Mouse (Mus musculus): Measurements from ENCODE around the gene Pip5k1b.

The Pip5k1b gene

DNA sequence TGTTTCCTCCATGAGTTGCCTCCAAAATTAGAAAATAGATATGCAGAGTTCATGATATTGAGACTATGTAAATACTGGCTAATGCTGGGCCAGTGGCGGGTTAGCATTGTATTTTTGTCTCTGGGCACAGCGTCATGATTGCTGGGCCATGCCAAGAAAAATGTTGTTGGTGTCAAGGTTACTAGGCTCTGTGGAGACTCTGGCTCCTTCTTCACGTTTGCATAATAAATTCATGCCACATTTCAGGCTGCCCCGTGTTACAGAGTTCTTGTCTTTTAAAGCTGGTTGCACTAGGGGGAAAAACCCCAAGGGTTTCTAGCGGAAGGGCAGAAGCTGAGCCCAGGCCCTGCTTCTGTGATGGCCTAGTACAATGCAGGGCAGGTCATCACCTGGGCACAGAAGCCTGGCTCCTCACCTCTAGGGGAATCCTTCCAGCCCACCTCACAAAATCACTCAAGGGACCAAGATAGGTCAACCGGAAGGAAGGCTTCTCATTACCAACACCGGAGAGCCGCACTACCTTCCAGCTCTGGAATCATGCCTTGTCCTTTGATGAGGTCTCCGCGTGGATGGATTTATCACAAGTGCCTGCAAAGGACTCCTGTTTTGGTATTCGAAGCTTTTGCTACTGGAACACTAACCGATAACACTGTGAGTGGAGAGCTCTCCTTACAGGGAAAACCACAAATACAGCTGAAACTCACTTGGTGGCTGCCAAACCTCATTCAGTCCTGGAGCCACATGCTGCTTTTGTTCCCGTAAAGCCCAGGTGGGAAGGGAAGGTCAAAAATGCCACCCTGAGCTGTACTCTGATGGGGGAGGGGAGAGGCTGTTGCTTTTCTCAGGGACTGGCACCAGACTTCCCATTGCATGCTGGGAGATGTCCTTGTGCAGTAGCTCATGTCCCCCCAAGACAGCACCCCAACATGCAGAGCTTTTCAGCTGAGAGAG is 248.1 kb downstream of the Pip5k1b start:
- CTCF ChIA-PET, result no interaction called here

DNA sequence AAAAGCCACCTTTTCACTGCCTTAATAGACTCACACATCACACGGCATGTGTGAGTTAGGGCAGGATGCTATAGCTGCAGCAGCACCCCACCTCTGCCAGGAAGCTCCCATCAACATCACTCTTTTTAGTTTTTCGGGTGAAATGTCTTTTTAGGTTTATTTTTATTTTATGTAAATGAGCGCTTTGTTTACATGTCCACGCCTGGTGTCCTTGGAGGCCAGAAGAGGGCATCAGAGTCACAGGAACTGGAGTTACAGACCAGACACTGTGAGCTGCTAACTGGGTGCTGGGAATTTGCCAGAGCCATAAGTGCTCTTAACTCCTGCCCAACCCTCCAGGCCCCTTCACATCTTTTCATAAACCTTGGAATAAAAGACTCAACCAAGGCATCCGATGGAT is 249.3 kb downstream of the Pip5k1b start:
- CTCF ChIA-PET, result interaction anchor here (0.5 kb wide), 1 partner anchor 90 kb away, joined by 3 read pairs; no protein-coding TSS in a partner anchor

DNA sequence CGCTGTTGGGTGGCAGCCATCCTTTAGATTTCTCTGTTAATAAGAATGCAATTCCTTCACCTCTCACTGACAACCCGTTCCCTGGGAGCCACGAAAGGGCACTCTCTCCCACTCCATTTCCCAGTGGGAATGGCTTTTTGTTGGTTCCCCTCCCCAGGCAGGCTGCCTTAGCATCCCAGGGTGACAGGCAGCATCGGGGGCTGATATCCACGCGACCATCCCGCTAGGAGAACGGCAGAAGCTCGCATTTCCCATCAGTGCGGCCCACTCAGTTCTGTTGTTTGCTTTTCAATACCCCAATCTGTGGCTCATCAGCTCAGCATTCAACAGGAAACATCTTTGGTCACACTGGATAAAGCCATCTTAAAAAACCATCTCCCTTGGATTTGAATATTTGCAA is 253.5 kb downstream of the Pip5k1b start:
- CTCF ChIA-PET, result no interaction called here

DNA sequence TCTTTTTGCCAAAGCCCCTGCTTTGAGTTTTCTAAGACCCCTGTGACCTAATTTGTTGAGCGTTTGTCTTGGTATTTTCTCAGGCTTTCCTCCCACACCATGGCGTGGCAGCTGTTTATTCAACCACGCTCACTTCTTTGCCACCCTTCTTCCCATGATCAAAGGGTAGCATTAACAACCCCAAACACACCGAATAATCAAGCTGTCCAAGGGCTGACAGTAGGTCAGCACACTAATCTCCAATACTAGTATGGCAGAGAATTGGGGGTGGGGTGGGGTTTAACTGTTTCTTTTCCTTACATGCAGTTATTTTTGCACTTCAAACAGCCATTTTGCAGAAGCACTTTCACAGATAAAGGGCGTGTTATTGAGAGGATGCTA is 253.9 kb downstream of the Pip5k1b start:
- CTCF ChIA-PET, result no interaction called here

DNA sequence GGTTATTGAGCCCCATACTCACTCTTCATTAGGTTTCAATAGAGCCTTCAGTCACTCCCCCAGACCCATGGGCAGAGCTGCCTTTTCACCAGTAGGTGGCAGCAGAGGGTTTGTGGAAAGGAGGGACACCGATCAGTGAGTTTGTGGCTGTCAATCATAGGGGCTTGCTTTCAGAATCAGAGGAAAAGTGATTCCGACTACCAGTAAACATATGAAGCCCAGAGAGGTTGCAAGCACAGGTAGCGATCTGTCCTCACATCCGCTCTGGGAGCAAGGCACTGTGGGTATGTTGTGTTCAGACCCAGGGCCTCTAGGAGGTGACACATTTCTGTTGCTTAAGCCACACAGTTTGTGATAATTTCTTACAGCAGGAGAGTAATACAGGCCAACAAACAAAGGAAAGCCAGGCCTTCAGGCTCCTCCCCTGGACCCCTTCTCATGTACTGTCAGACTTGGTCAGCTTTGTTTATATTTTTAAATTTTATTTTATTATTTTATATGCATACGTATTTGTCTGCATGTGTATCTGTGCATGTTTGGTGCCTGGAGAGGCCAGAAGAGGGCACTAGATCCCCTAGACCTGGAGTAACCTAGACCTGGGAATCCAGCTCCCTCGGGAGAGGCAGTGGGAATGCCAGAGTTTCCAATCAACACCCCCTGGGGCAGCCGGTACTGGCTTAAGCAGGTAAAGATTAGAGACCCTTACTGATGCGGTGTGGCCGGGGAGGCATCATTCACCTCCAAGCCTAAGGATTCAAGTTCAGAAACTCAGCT is 254.5 kb downstream of the Pip5k1b start:
- CTCF ChIA-PET, result interaction anchor here (0.6 to 1.6 kb wide), 3 partner anchors 17 to 405 kb away, joined by 3 to 10 read pairs (median 6); no protein-coding TSS in a partner anchor

DNA sequence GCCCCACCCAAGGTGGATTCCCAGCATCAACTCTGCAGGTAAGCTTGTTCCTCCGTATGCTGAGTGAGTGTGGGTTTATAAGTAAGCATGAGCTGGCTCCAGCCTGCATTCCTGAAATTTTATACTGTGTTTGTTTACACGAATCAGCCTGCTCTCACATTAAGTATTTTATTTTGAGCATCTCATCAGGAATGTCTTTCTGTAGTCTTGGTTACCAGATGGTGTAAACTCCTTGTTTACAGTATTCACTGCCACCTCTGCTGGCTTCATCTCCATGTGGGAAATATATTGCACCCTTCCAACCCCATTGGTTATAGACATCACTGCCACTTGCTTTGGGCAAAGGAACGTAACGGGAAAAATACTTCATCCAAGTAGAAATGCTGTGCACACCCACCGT is 262.1 kb downstream of the Pip5k1b start:
- CTCF ChIA-PET, result no interaction called here

DNA sequence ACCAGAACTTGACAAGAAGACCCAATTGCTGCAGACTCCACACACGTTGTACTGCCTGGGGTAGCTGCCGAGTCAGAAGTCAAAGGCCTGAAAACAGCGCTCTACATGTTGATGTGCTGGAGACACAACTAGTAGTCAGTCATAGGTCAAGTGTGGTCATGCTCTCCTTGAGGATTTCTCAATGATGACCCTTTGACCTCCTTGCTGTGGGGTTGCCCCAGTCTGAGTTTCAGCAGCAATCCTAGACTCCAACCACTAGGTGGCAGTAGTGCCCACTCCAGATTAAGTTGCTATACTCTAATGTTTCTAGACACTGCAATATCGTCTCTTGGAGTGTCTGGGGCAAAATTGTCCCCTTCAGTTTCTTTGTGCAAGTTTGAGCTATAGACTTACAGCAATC is 271.5 kb downstream of the Pip5k1b start:
- CTCF ChIA-PET, result interaction anchor here (1.2 kb wide), 1 partner anchor 16 kb away, joined by 6 read pairs; no protein-coding TSS in a partner anchor

DNA sequence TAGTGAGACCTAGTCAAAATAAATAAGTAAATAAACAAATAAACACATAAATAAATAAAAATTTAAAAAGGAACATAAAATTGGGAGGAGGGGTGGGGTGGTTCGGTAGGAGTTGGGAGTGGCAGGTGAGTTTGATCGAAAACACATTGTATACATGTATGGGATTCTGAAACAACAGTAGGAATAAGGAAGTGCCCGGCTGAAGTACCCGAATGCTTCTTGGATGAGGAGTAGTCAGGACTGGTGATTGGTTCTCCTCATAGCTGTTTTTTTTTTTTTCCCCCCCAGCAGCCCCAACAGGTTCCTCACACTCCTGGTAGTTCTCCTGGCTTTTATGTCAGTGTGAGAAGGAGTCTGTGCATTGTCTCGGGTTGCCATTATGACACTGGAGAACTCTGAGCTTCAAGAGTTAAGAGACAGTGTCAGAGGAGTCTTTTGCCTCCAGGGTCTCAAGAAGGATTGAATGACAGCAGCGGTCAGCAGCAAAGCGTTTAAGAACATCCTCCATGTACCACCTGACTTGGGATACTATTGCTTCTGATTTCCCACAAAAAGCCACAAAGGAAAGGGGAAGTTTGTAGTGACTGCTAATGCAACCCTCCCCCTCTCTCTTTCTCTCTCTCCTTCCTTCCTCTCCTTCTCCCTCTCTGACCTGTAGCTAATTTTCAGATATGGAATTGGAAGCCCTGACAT is 274.2 kb downstream of the Pip5k1b start:
- CTCF ChIA-PET, result interaction anchor here (0.7 to 1.1 kb wide), 2 partner anchors 11 to 729 kb away, joined by 3 to 5 read pairs; no protein-coding TSS in a partner anchor

DNA sequence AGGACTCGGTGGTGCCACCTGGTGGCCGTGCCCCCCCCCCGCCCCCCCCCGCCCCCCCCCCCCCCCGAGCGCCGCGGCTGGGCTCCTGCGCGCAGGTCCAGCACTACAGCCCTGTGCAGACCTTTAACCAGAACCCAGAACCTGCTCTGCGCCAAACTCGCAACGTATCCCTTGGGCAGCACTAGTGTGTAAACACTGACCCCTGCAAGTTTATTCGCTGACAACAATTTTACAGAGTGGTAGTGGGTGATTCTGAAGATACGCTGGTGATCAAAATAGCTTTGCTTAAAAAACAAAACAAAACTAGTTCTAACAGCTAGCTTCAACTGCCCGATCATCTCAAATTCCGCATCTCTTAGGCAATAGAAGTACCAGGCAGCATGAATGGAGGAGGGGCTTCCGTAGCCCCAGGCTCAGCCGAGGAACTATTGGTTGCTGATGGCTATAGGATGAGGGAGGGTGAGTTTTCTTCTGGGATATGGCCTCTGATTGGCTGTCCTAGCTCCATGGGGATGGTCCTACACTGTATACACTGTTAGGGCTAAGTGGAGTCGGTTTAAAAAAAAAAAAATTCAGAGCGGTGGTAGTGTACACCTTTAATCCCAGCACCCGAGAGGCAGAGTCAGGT is 275.0 kb downstream of the Pip5k1b start, which contains the start of gene Fxn:
Gene Fxn, minus strand, starts transcription at position 5 of the 628 bp plus-strand sequence.
- CTCF ChIA-PET, result interaction anchor here (0.6 to 1.1 kb wide), 3 partner anchors 10 to 905 kb away, joined by 3 to 5 read pairs (median 4); no protein-coding TSS in a partner anchor

DNA sequence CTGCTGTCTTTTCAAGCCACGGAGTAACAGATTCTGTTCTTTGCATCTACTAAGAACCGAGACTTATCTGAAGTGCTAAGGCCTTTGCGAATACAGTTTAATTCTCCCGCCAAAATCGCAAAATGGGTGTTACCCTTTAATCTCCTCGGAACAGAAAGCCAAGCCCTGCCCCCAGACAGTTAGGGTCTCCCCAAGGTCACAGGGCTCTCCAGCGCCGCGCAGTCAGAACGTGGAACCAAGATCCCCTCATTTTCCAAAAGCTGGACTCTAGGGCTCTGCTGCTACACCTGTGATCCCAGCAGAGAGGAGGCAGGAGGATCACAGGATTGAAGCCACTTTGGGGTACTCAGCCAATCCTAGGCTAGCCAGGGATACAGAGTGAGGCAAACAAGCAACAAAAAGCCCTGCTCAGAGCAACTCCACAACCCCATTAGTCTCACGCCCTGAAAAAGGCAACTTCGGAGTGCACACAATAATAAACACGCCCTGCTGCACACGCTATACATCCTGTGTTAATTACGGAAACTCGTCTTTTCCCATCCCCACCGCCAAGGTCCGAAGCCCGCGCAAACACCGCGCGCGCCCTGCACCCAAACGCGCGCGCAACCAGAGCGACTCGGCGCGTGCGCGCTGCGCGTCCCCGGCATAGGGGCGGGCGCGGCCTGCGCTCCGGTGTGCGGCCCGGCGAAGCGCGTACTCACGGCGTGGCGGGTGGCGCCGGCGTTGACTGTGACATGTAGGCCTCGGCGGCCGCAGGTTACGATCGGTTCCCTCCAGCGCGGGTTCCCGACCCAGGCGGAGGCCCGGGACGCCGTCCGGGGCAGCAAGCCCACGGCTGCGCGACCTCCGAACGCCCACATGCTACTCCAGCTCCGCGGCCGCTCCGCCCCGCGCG is 275.7 kb downstream of the Pip5k1b start:
- CTCF ChIA-PET, result interaction anchor here (0.6 kb wide), 1 partner anchor 904 kb away, joined by 4 read pairs; no protein-coding TSS in a partner anchor

DNA sequence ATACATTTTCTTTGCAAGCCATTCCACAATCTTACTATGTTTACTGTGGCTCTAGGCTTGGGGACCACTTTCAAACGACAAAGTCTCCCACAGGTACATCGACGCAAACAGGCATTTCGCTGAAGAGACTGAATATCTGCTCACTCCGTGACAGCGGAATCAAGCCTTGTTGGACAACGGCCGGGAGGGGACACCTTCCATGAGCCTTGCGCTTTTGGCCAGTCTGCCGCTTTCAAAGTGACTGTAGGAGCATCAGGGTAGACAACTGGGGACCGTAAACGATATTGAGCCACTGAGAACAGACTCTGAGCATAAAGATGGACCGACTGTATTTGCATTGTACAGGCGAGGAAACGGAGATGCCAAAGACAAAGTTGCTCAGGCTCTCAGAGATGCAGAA is 276.8 kb downstream of the Pip5k1b start:
- CTCF ChIA-PET, result no interaction called here

DNA sequence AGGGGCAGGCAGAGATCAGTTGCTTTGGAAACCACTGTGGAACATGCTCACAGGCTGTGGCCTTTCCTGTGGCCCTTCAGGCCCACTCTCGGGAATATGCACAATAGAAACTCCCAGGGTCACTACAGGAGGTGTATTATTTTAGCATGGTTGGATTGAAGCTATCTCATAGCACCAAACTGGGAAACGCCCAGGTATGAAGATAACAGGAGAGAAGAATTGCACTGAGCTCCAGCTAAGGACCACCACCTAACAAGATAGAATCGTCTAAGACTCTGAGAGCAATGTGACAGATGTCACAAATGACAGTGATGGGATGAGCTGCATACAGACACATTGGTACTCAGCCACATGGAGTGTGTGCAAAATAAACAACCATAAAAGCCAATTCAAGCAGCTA is 281.4 kb downstream of the Pip5k1b start:
- CTCF ChIA-PET, result no interaction called here

DNA sequence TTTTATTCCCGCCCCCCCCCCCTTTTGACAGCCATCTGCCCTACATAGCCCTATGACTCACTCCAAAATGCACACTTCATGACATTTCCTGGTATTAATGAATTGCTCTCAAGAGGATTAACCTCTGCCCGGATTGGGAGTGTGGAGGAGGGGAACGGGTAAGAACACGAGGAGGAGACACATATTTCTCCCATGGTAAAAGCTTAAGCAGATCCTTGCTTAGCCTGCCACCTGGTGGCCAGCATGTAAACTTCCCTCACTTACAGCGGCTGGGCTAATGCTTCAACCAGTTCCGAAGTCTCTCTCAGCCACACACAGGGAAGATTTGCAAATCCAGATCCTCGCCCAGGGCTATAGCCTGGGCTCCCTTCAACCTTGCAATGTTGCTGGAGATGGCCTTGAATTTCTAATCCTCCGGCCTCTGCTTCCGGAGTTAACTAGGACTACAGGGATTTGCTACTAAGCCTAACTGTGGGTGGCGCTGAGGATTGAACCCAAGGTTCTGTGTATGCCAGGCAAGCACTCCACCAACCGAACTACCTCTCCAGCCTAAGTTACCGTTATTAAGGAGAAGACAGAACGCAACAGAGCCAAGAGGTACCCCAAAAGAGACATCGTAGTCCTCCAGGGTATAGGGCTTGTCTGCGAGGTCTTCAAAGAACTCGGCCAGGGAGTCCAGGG is 283.8 kb downstream of the Pip5k1b start:
- CTCF ChIA-PET, result interaction anchor here (0.5 kb wide), 1 partner anchor 28 kb away, joined by 5 read pairs; no protein-coding TSS in a partner anchor

DNA sequence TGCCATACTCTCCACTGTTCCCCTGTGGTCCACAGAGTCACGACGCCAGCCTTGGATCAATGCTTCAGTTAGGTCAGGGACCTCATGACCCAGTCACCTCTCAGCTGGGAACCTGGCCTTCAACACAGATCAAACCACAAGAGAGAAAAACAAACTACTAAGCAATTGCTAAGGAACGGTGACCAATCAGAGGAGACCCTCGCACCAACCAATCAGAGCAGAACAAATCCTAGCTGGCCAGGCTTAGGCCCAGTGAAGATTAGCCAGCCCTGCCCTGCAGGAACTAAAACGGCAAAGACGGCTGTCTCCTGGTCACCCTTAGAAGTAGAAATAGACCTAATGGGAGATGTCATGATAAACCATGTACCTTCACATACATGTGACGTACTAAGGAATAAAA is 284.3 kb downstream of the Pip5k1b start:
- CTCF ChIA-PET, result interaction anchor here (0.5 to 1.1 kb wide), 3 partner anchors 10 to 29 kb away, joined by 3 to 5 read pairs (median 3); no protein-coding TSS in a partner anchor

DNA sequence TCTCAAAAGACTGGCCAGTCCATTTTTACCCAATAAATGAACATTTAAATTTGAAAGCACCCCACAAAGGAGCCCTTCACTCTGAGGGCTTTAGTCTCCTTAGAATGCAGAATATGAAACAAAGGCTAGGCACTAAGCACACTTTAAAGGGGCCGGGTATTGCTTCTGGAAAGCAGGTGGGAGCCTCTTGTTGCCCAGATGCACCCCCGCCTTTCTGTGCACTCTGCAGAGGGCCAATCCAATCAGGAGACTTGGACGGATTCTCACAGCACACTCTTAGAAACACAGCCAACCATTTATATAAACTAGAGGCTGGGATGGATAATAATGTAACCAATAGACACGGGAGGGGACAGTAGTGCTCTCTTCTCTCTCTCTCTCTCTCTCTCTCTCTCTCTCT is 287.1 kb downstream of the Pip5k1b start:
- CTCF ChIA-PET, result no interaction called here

DNA sequence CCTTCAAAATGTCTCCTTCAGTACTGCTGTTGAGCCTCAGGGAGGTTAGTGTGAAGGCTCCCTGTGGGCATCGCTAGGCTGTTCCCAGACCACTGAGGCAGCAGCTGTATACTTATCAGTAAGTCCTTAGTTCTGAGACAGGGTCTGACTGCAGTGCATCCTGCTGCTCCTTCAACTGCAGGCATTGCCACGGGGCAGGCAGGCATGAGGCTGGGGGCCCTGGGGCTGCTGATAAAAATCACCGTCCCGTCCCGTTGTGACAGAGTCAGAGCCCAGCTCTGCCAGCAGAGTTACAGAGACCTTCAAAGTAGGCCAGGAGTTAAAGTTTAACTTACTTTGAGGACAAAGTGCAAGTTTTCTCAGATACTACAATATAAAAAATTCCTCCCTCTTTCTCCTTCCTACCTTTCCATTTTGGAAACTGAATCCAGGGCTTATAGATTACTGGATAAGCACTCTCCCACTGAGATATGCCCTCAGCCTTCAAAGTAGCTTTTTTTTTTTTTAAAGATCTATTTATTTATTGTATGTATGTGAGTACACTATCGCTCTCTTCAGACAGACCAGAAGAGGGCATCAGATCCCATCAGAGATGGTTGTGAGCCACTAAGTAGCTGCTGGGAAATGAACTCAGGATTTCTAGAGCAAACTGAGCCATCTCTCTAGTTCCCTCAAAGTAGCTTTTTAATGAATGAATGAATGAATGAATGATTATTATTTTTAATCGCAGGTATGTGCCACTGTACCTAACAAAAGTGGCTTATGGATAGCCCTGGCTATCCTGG is 289.4 kb downstream of the Pip5k1b start:
- CTCF ChIA-PET, result no interaction called here

DNA sequence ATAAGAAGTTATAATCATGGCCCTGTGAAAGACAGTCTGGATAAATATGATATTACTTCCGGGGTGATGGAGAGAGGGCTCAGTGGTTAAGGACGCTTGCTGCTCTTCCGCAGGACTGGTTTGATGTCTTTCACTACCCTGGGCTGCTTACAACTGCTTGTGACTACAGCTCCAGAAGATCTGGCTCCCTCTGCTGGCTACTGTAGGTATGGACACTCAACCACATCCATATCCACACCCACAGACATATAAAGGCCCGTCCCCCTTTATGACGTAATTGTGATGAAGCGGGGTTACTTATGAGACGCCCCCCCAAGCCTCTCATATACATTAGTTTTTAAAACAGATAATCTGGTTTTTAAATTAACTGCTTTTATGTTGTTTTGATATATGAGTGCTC is 290.7 kb downstream of the Pip5k1b start:
- CTCF ChIA-PET, result no interaction called here

DNA sequence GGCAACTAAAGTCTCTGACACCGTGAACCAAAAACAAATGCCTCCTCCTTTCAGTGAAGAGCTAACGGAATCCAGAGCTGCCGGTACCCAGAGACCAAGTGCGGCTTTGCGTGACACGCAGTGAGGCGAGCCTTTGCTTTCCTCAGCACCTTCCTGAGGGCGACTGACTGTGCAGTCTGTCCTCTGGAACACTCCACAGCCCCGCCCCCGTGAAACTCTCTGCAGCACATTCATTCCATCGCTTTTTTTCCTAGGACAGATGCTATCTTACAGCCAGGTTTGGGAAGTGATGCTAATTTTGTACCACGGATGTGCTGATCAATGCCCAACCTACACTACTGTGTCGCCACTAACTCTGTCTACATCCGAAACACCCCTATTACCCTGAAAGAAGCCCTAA is 292.9 kb downstream of the Pip5k1b start:
- CTCF ChIA-PET, result no interaction called here
